Mouse (Mus musculus) MEL (cell line): ENCODE measurements around the gene Krt28. TPM values are rescaled to one million over a fixed set of nuclear protein-coding genes. Genes with fewer than 3 reads are reported as not detected.

ENCODE experiments used
- DNase-seq: peaks from one replicate; pipeline ENCODE4 v3.0.0; 2011; ENCODE audit warnings: low read depth, low spot score
- H3K27ac ChIP-seq: 2 replicates; pipeline ENCODE4 v1.5.1; 2012; ENCODE audit warnings: low read depth, mild to moderate bottlenecking, control low read depth, low read length, moderate library complexity; ENCODE audit not compliant: control insufficient read depth
- H3K27me3 ChIP-seq, 2 experiments: fragments of 150-350 bp in 1 of 2; sonication (generic) in 1 of 2; 2 replicates each; pipeline ENCODE4 v1.6.1; 2012; ENCODE audit warnings: low read length in 2 of 2, mild to moderate bottlenecking in 2 of 2, improper control_type of control experiment in 1 of 2, moderate library complexity in 1 of 2; ENCODE audit not compliant: insufficient read depth in 2 of 2, control insufficient read depth in 1 of 2
- H3K36me3 ChIP-seq, 2 experiments: 2 replicates each; pipeline ENCODE4 v1.6.1; 2012 to 2014; ENCODE audit warnings: low read length in 2 of 2, improper control_type of control experiment in 1 of 2, inconsistent platforms in 1 of 2, mild to moderate bottlenecking in 1 of 2; ENCODE audit not compliant: insufficient read depth in 2 of 2, control insufficient read depth in 1 of 2
- H3K4me1 ChIP-seq, 2 experiments: fragments of 150-350 bp in 1 of 2; sonication (generic) in 1 of 2; 2 replicates each; pipeline ENCODE4 v1.6.1; 2012; ENCODE audit warnings: low read length in 2 of 2, improper control_type of control experiment in 1 of 2, mild to moderate bottlenecking in 1 of 2; ENCODE audit not compliant: insufficient read depth in 2 of 2, control insufficient read depth in 1 of 2
- H3K4me3 ChIP-seq, 2 experiments: fragments of 150-350 bp in 1 of 2; sonication (generic) in 1 of 2; 2 replicates each; pipeline ENCODE4 v1.5.1; 2012; ENCODE audit warnings: low read depth in 2 of 2, low read length in 2 of 2, mild to moderate bottlenecking in 2 of 2, moderate library complexity in 2 of 2, control low read depth in 1 of 2, improper control_type of control experiment in 1 of 2; ENCODE audit not compliant: control insufficient read depth in 1 of 2, insufficient read depth in 1 of 2
- H3K79me2 ChIP-seq: 2 replicates; pipeline ENCODE4 v1.6.1; 2012; ENCODE audit warnings: mild to moderate bottlenecking, low read length, moderate library complexity; ENCODE audit not compliant: control insufficient read depth, poor library complexity, insufficient read depth
- H3K9ac ChIP-seq: 2 replicates; pipeline ENCODE4 v1.6.1; 2012; ENCODE audit warnings: low read depth, mild to moderate bottlenecking, control low read depth, low read length, moderate library complexity; ENCODE audit not compliant: control insufficient read depth, poor library complexity, severe bottlenecking
- H3K9me3 ChIP-seq: fragments of 150-350 bp; sonication (generic); replicated peaks from 2 replicates; pipeline ENCODE4 v1.6.1; 2012; ENCODE audit warnings: mild to moderate bottlenecking, low read length, improper control_type of control experiment, moderate library complexity; ENCODE audit not compliant: insufficient read depth
- BHLHE40 ChIP-seq: IDR thresholded peaks from 2 replicates; pipeline ENCODE4 v1.6.1; 2012; ENCODE audit warnings: low read depth, mild to moderate bottlenecking, inconsistent platforms, low read length, improper control_type of control experiment, borderline replicate concordance
- CHD2 ChIP-seq: IDR thresholded peaks from 2 replicates; pipeline ENCODE4 v1.6.1; 2011; ENCODE audit warnings: low read length, improper control_type of control experiment
- CTCF ChIP-seq, 3 experiments: IDR thresholded peaks in 2 of 3; conservative IDR thresholded peaks in 1 of 3; 2 replicates each; pipeline ENCODE4 v1.5.1; 2011 to 2012; ENCODE audit warnings: low read length in 3 of 3, low read depth in 2 of 3, mild to moderate bottlenecking in 2 of 3, improper control_type of control experiment in 1 of 3, inconsistent platforms in 1 of 3, mixed read lengths in 1 of 3, moderate library complexity in 1 of 3; ENCODE audit not compliant: control insufficient read depth in 1 of 3, insufficient read depth in 1 of 3, poor library complexity in 1 of 3, severe bottlenecking in 1 of 3
- ELF1 ChIP-seq: IDR thresholded peaks from 2 replicates; pipeline ENCODE4 v1.6.1; 2014; ENCODE audit warnings: low read depth, mild to moderate bottlenecking, inconsistent platforms, low read length, improper control_type of control experiment, moderate library complexity
- EP300 ChIP-seq, 2 experiments: IDR thresholded peaks; 2 replicates each; pipeline ENCODE4 v1.6.1; 2011; ENCODE audit warnings: improper control_type of control experiment in 2 of 2, low read length in 2 of 2, low read depth in 1 of 2, mild to moderate bottlenecking in 1 of 2
- ETS1 ChIP-seq: IDR thresholded peaks from 2 replicates; pipeline ENCODE4 v1.6.1; 2012; ENCODE audit warnings: low read depth, mild to moderate bottlenecking, inconsistent platforms, low read length, improper control_type of control experiment, moderate library complexity
- GABPA ChIP-seq: IDR thresholded peaks from 2 replicates; pipeline ENCODE4 v1.6.1; 2012; ENCODE audit warnings: low read depth, mild to moderate bottlenecking, inconsistent platforms, low read length, improper control_type of control experiment, moderate library complexity
- GATA1 ChIP-seq: IDR thresholded peaks from 2 replicates; pipeline ENCODE4 v1.6.1; 2011; ENCODE audit warnings: low read depth, low read length, improper control_type of control experiment
- HCFC1 ChIP-seq: IDR thresholded peaks from 2 replicates; pipeline ENCODE4 v1.6.1; 2012; ENCODE audit warnings: low read depth, mild to moderate bottlenecking, inconsistent platforms, low read length, improper control_type of control experiment, moderate library complexity
- MAX ChIP-seq: IDR thresholded peaks from 2 replicates; pipeline ENCODE4 v1.6.1; 2011; ENCODE audit warnings: low read length, improper control_type of control experiment
- MEF2A ChIP-seq: IDR thresholded peaks from 2 replicates; pipeline ENCODE4 v1.6.1; 2014; ENCODE audit warnings: low read depth, mild to moderate bottlenecking, inconsistent platforms, low read length, improper control_type of control experiment; ENCODE audit not compliant: poor library complexity, insufficient replicate concordance, severe bottlenecking; ENCODE audit errors: extremely low read depth
- MYB ChIP-seq: IDR thresholded peaks from 2 replicates; pipeline ENCODE4 v1.6.1; 2011; ENCODE audit warnings: mild to moderate bottlenecking, low read depth, low read length, improper control_type of control experiment
- MYC ChIP-seq: IDR thresholded peaks from 2 replicates; pipeline ENCODE4 v1.6.1; 2011; ENCODE audit warnings: low read depth, mild to moderate bottlenecking, low read length, improper control_type of control experiment, moderate library complexity
- NELFE ChIP-seq: IDR thresholded peaks from 2 replicates; pipeline ENCODE4 v1.6.1; 2011; ENCODE audit warnings: low read depth, low read length, improper control_type of control experiment
- NRF1 ChIP-seq: IDR thresholded peaks from 2 replicates; pipeline ENCODE4 v1.6.1; 2014; ENCODE audit warnings: low read depth, mild to moderate bottlenecking, inconsistent platforms, low read length, improper control_type of control experiment, moderate library complexity; ENCODE audit not compliant: poor library complexity, insufficient read depth, severe bottlenecking
- POLR2AphosphoS5 ChIP-seq: IDR thresholded peaks from 2 replicates; pipeline ENCODE4 v1.6.1; 2012; ENCODE audit warnings: low read depth, borderline replicate concordance, mild to moderate bottlenecking, inconsistent platforms, low read length, moderate library complexity, mixed read lengths
- RCOR1 ChIP-seq: IDR thresholded peaks from 2 replicates; pipeline ENCODE4 v1.6.1; 2012; ENCODE audit warnings: low read depth, mild to moderate bottlenecking, inconsistent platforms, low read length, improper control_type of control experiment
- SIN3A ChIP-seq: IDR thresholded peaks from 2 replicates; pipeline ENCODE4 v1.6.1; 2012; ENCODE audit warnings: low read length, improper control_type of control experiment, inconsistent platforms
- SMC3 ChIP-seq: IDR thresholded peaks from 2 replicates; pipeline ENCODE4 v1.6.1; 2011; ENCODE audit warnings: low read depth, low read length, improper control_type of control experiment
- TAL1 ChIP-seq: IDR thresholded peaks from 2 replicates; pipeline ENCODE4 v1.6.1; 2012; ENCODE audit warnings: mild to moderate bottlenecking, inconsistent platforms, low read length, moderate library complexity, mixed read lengths
- TBP ChIP-seq: IDR thresholded peaks from 2 replicates; pipeline ENCODE4 v1.8.0; 2011; ENCODE audit warnings: low read depth, low read length, improper control_type of control experiment
- TCF12 ChIP-seq: IDR thresholded peaks from 2 replicates; pipeline ENCODE4 v1.6.1; 2014; ENCODE audit warnings: low read depth, mild to moderate bottlenecking, inconsistent platforms, low read length, improper control_type of control experiment, moderate library complexity
- UBTF ChIP-seq: IDR thresholded peaks from 2 replicates; pipeline ENCODE4 v1.6.1; 2012; ENCODE audit warnings: low read depth, mild to moderate bottlenecking, inconsistent platforms, low read length, improper control_type of control experiment, moderate library complexity, borderline replicate concordance; ENCODE audit not compliant: insufficient read depth
- ZC3H11A ChIP-seq: IDR thresholded peaks from 2 replicates; pipeline ENCODE4 v1.6.1; 2012; ENCODE audit warnings: low read depth, mild to moderate bottlenecking, inconsistent platforms, low read length, improper control_type of control experiment
- polyA plus RNA-seq, 2 experiments: library from polyadenylated mRNA; stranded (reverse) in 1 of 2; unstranded in 1 of 2; fragments of >175 nt in 1 of 2; fragments of >200 nt in 1 of 2; gene quantifications; 2 replicates each; pipeline versions ENCODE4 v1.2.1 to v1.2.4; 2012; ENCODE audit warnings: low replicate concordance in 2 of 2, low read depth in 1 of 2; ENCODE audit not compliant: insufficient read length in 2 of 2, insufficient read depth in 1 of 2, missing spikeins in 1 of 2
- total RNA-seq: library from RNA; depleted of rRNA; stranded (reverse); fragments of 300-350 nt; gene quantifications from 2 replicates; pipeline ENCODE4 v1.2.3, GENCODE M21; 2012

Krt28 gene
- total and polyA plus RNA-seq, 3 experiments, result not detected

DNA sequence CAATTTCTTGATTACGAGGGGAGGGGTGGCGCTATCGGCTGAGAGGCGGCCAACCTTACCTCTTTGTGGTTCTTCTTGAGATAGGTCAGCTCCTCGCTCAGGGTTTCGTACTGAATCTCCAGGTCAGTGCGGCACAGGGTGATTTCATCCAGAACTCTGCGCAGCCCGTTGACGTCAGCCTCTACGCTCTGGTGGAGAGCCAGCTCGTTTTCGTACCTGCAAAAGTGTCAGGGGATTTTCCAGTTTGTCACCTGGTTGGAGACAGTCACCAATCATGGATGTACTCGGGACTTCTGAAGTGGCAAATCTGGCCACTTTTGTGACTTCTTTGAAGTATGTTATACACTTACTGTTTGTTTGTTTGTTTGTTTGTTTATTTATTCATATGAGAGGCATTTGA, 53.6 kb downstream of the Krt28 start:
- no peaks in the 10 kb centered on the region for H3K9me3 ChIP-seq
- no peak for DNase-seq
- no peak overlapping the region for H3K27ac ChIP-seq
- no peak overlapping the region for H3K4me3 ChIP-seq
- no peaks in the 10 kb centered on the region for H3K36me3 ChIP-seq
- no peak for TF ChIP-seq MEF2A
- TF ChIP-seq GABPA, result no peak
- no peak for TF ChIP-seq SMC3
- H3K4me1 ChIP-seq, result no peaks in the 10 kb centered on the region
- peaks cover 4 to 14% of the 10 kb centered on the region in 2 experiments; a peak in 3 of 4 replicates for H3K27me3 ChIP-seq
- no peaks in the 10 kb centered on the region for H3K79me2 ChIP-seq
- H3K9ac ChIP-seq, result no peak overlapping the region

DNA sequence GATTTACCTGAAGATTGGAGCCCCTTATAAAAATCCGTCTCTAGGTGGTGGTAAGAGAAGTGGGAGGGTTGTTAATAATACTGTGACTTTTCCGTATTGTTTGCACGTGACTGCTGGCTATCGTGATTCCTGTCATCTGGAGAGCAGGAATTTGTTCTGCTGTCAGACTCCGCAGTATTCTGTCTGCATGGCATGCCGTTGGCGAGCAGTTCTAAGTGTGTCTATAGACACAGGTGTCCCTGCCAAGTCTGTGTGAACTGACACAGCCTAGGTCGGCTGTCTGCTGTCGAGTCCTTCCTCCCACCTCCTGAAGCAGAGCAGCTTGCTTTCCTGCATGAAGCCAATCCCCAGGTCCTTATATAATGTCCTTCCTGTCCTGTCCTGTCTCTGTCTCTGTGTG, 55.6 kb downstream of the Krt28 start:
- H3K9me3 ChIP-seq, result no peaks in the 10 kb centered on the region
- H3K9ac ChIP-seq, result no peak overlapping the region
- H3K27me3 ChIP-seq, result peaks cover 5 to 14% of the 10 kb centered on the region in 2 experiments; a peak in 3 of 4 replicates
- H3K79me2 ChIP-seq, result no peaks in the 10 kb centered on the region
- TF ChIP-seq MAX, result no peak
- TF ChIP-seq SMC3, result no peak
- TF ChIP-seq NELFE, result no peak
- TF ChIP-seq NRF1, result no peak
- TF ChIP-seq TBP, result no peak
- TF ChIP-seq, all 39 proteins: peak for 0
- no peak for DNase-seq
- H3K4me3 ChIP-seq, result no peak overlapping the region
- H3K36me3 ChIP-seq, result no peaks in the 10 kb centered on the region
- no peaks in the 10 kb centered on the region for H3K4me1 ChIP-seq
- H3K27ac ChIP-seq, result no peak overlapping the region

GRCm38 (mm10) chr11:99316543-99316942, 58.2 kb downstream of the Krt28 start:
- H3K79me2 ChIP-seq, result no peaks in the 10 kb centered on the region
- peaks cover 10 to 14% of the 10 kb centered on the region in 2 experiments for H3K27me3 ChIP-seq
- no peak overlapping the region for H3K27ac ChIP-seq
- H3K9me3 ChIP-seq, result no peaks in the 10 kb centered on the region
- H3K4me1 ChIP-seq, result no peaks in the 10 kb centered on the region
- no peak overlapping the region for H3K4me3 ChIP-seq
- H3K9ac ChIP-seq, result no peak overlapping the region
- no peaks in the 10 kb centered on the region for H3K36me3 ChIP-seq
- TF ChIP-seq BHLHE40 (no peak), EP300 (IDR thresholded peaks at IDR 0.05; ENCODE audit: low read depth in 1 of 2, low read length in 2 of 2) (no peak), TCF12 (no peak), ZC3H11A (no peak), RCOR1 (no peak), CTCF (IDR thresholded peaks at IDR 0.05 in 2 of 3, conservative IDR thresholded peaks at IDR 0.05 in 1 of 3; ENCODE audit: control insufficient read depth in 1 of 3, insufficient read depth in 1 of 3, low read depth in 2 of 3, low read length in 3 of 3, poor library complexity in 1 of 3, severe bottlenecking in 1 of 3) (no peak), CHD2 (no peak), TBP (no peak), MEF2A (no peak), UBTF (no peak), POLR2AphosphoS5 (no peak), MYC (no peak), ETS1 (no peak), SIN3A (no peak), NRF1 (no peak), TAL1 (no peak), HCFC1 (no peak), MYB (no peak), GATA1 (no peak), ELF1 (no peak)
- no peak for DNase-seq
